Mouse (Mus musculus): ENCODE measurements around the gene Tspoap1.

DNA sequence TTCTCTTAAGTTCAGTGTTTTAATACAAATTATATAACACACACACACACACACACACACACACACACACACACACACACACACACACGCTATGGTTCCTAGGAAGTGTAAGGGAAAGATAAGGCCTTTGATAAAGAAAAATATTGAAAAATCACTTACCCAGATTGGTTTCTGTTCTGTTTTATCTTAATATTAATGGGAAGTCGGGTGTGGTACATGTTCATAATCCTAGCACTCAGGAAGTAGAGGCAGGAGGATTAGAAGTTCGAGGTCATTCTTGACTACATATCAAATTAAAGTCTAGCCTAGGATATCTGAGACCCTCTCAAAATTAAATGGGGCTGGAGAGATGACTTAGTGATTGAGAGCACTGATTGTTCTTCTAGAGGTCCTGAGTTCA lies 38.2 kb upstream of the Tspoap1 start:
- no peak for TF ChIP-seq POLR2A (IDR thresholded peaks at IDR 0.05; ENCODE audit: low read depth, low read length)
- TF ChIP-seq NRF1 (IDR thresholded peaks at IDR 0.05; ENCODE audit: low read depth, low read length): no peak
- TF ChIP-seq CTCF (conservative IDR thresholded peaks at IDR 0.05 in 1 of 2, IDR thresholded peaks at IDR 0.05 in 1 of 2; ENCODE audit: low read depth in 2 of 2, low read length in 2 of 2): no peak
- TF ChIP-seq MAFK (IDR thresholded peaks at IDR 0.05; ENCODE audit: insufficient replicate concordance, low read length): no peak
- TF ChIP-seq E2F4 (IDR thresholded peaks at IDR 0.05; ENCODE audit: insufficient replicate concordance, low read depth, low read length): no peak
- no peak for TF ChIP-seq JUN (IDR thresholded peaks at IDR 0.05; ENCODE audit: insufficient read depth, low read depth, low read length)
- no peak for TF ChIP-seq KAT2A (IDR thresholded peaks at IDR 0.05; ENCODE audit: insufficient replicate concordance, low read length)

Data from CH12.LX (cell line).